Mouse (Mus musculus) hindbrain, embryonic 14.5 days (tissue): ENCODE data around the gene Ptbp1. TPM values are rescaled to one million over a fixed set of nuclear protein-coding genes. Genes with fewer than 3 reads are reported as not detected.

ENCODE experiments used
- ATAC-seq: fragments of 200-750 bp; cut with Nextera tagmentation; 2 replicates; pipeline ENCODE4 v1.8.0; 2017; ENCODE audit warnings: moderate number of reproducible peaks, mild to moderate bottlenecking, moderate TSS enrichment, moderate library complexity; ENCODE audit not compliant: low FRiP score
- DNase-seq: peaks from one replicate; pipeline ENCODE4 v3.0.0-alpha.2; 2015; ENCODE audit warnings: low spot score
- H3K27ac ChIP-seq: fragments of 300-500 bp; sonication (generic); 2 replicates; pipeline ENCODE4 v1.5.1; 2014; ENCODE audit warnings: mild to moderate bottlenecking, moderate library complexity
- H3K27me3 ChIP-seq: fragments of 300-500 bp; sonication (generic); 2 replicates; pipeline ENCODE4 v1.6.1; 2014; ENCODE audit warnings: mild to moderate bottlenecking, low read length, mixed read lengths; ENCODE audit not compliant: control insufficient read depth, insufficient read depth
- H3K36me3 ChIP-seq: fragments of 300-500 bp; sonication (generic); replicated peaks from 2 replicates; pipeline ENCODE4 v1.6.1; 2014; ENCODE audit not compliant: control insufficient read depth, insufficient read depth
- H3K4me1 ChIP-seq: fragments of 300-500 bp; sonication (generic); replicated peaks from 2 replicates; pipeline ENCODE4 v1.6.1; 2014; ENCODE audit warnings: antibody characterized with exemption, low read length, mixed read lengths; ENCODE audit not compliant: control insufficient read depth, insufficient read depth
- H3K4me2 ChIP-seq: fragments of 300-500 bp; sonication (generic); replicated peaks from 2 replicates; pipeline ENCODE4 v1.6.1; 2014; ENCODE audit warnings: mild to moderate bottlenecking, moderate library complexity
- H3K4me3 ChIP-seq: fragments of 300-500 bp; sonication (generic); replicated peaks from 2 replicates; pipeline ENCODE4 v1.5.1; 2014; ENCODE audit warnings: mild to moderate bottlenecking, low read length
- H3K9ac ChIP-seq: fragments of 300-500 bp; sonication (generic); 2 replicates; pipeline ENCODE4 v1.6.1; 2014
- H3K9me3 ChIP-seq: fragments of 300-500 bp; sonication (generic); 2 replicates; pipeline ENCODE4 v1.6.1; 2016; ENCODE audit warnings: low read length; ENCODE audit not compliant: control insufficient read depth
- WGBS: fragments of 180-500 bp; shearing (Covaris S2); extraction: QIAGEN DNeasy Blood & Tissue Kit; methylation state at CpG from one replicate; pipeline ENCODE4 v1.1.7; 2014; 5-methylcytosine and 5-hydroxymethylcytosine counted together
- polyA plus RNA-seq: library from polyadenylated mRNA; unstranded; fragments of >200 nt; fragmentation: Nextera tagmentation; extraction: Ambion mirVana; gene quantifications from 2 replicates; pipeline ENCODE4 v1.2.1, GENCODE M21; 2014

The Ptbp1 gene
- polyA plus RNA-seq, 1 experiment from 2014 or later = 59.5 TPM

DNA sequence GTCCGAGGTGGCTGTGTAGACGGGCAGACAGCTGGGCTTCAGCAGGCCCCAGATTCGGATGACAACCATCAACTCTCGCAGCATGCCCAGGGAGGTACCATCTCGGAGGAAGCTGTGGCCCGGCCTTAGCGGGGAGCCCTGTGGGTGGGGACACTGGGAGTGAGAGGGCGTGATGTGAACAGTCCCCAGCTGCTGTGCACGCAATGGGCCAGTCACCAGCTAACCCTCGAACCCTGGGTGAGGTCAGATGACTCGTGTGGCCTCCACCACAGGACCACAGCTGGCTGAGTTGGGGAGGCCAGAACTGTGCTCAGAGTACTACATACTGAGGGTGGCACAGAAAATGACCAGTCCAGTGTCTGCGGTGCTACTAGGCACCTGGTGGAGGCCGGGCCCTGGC lies 42.6 kb downstream of the Ptbp1 start:
- DNase-seq (no peak), ATAC-seq (no peak)
- H3K4me1 ChIP-seq = peaks cover 8% of the 10 kb centered on the region; the same call in 1 of the 2 replicates
- no peaks in the 10 kb centered on the region for H3K27me3 ChIP-seq
- 89% methylated on average over 13 of the region's 13 CpGs for WGBS
- H3K27ac ChIP-seq = no peak overlapping the region
- peaks cover 59% of the 10 kb centered on the region for H3K36me3 ChIP-seq
- no peaks in the 10 kb centered on the region for H3K9me3 ChIP-seq
- no peak overlapping the region for H3K9ac ChIP-seq
- no peak overlapping the region for H3K4me3 ChIP-seq
- no peak overlapping the region for H3K4me2 ChIP-seq

- Histone ChIP-seq H3K4me3 (no peak overlapping the region), H3K36me3 (peaks cover 65% of the 10 kb centered on the region), H3K27me3 (no peaks in the 10 kb centered on the region), H3K4me2 (no peak overlapping the region), H3K9me3 (no peaks in the 10 kb centered on the region), H3K9ac (no peak overlapping the region; the same call in 1 of the 2 replicates), H3K4me1 (peaks cover 8% of the 10 kb centered on the region; the same call in 1 of the 2 replicates), H3K27ac (no peak overlapping the region)
- ATAC-seq (no peak), DNase-seq (no peak)
- 56% methylated on average over 20 of the region's 20 CpGs for WGBS
Observed at GRCm38 (mm10) chr10:79897316-79898245, 43.4 kb downstream of the Ptbp1 start.

DNA sequence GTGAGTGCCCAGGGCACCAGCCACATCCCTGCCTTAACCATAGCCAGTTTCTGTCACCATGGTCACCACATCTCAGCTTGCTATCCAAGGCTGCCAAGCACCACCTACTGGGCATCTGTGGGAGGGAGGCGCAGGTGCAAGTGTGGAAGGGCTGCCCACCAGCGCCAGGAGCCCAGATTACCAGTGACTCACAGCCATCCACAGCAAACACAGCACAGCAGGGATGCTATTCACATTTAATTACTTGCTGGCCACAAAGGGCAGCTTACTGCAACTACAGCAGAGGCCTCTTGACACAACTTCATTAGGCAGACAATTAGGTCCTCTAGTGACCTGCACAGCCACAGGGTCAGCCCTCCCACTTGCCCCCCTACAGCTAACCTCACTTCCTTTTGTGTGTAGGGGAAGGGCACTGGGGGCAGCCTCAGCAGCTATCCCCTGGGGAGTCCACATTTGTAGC lies 46.8 kb downstream of the Ptbp1 start:
- 0 out of 2 replicates have a peak overlapping the region, but pooled peaks have one; percentile 8 for H3K9ac ChIP-seq
- H3K27ac ChIP-seq = peak overlapping the region; percentile 20; the same call in 1 of the 2 replicates
- peaks cover 80% of the 10 kb centered on the region for H3K36me3 ChIP-seq
- WGBS = 16% methylated on average over 2 of the region's 2 CpGs
- peaks cover 8% of the 10 kb centered on the region; the same call in 1 of the 2 replicates for H3K4me1 ChIP-seq
- H3K9me3 ChIP-seq = no peaks in the 10 kb centered on the region
- no peak overlapping the region for H3K4me3 ChIP-seq
- H3K4me2 ChIP-seq = no peak overlapping the region
- DNase-seq (no peak), ATAC-seq (peak; percentile 59)
- no peaks in the 10 kb centered on the region for H3K27me3 ChIP-seq

DNA sequence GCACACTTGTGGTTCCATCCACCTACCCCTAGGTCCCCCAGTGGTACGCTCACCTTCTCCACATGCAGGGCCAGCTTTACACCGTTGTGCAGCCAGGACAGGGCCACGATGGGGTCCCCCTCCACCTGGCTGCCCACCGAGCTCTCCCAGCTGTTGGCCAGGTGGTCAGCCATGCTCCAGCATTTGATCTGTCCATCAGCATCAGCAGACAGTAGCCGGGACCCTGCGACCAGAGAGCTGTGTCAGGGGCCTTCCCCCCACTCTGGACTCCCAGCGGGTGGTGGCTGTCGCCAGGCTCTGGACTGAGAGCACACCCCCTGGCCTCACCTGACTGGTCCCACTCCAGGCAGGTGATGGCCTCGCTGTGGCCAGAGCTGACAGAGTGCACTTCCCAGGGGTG lies 52.5 kb downstream of the Ptbp1 start:
- H3K4me3 ChIP-seq = no peak overlapping the region
- no peaks in the 10 kb centered on the region for H3K9me3 ChIP-seq
- ATAC-seq (no peak), DNase-seq (no peak)
- H3K36me3 ChIP-seq = peaks cover 56% of the 10 kb centered on the region
- peaks cover 11% of the 10 kb centered on the region for H3K4me1 ChIP-seq
- no peak overlapping the region for H3K4me2 ChIP-seq
- WGBS = 92% methylated on average over 9 of the region's 9 CpGs
- H3K9ac ChIP-seq = no peak overlapping the region
- H3K27me3 ChIP-seq = no peaks in the 10 kb centered on the region
- H3K27ac ChIP-seq = no peak overlapping the region

- Histone ChIP-seq H3K27ac (no peak overlapping the region), H3K9me3 (no peaks in the 10 kb centered on the region), H3K9ac (no peak overlapping the region), H3K4me1 (peaks cover 11% of the 10 kb centered on the region), H3K4me3 (no peak overlapping the region), H3K4me2 (0 out of 2 replicates have a peak overlapping the region, but pooled peaks have one; percentile 4), H3K36me3 (peaks cover 52% of the 10 kb centered on the region), H3K27me3 (no peaks in the 10 kb centered on the region)
- ATAC-seq = no peak
- no peak for DNase-seq
- 95% methylated on average over 10 of the region's 10 CpGs for whole genome bisulfite sequencing
Observed at GRCm38 (mm10) chr10:79907415-79907814, 53.2 kb downstream of the Ptbp1 start.

DNA sequence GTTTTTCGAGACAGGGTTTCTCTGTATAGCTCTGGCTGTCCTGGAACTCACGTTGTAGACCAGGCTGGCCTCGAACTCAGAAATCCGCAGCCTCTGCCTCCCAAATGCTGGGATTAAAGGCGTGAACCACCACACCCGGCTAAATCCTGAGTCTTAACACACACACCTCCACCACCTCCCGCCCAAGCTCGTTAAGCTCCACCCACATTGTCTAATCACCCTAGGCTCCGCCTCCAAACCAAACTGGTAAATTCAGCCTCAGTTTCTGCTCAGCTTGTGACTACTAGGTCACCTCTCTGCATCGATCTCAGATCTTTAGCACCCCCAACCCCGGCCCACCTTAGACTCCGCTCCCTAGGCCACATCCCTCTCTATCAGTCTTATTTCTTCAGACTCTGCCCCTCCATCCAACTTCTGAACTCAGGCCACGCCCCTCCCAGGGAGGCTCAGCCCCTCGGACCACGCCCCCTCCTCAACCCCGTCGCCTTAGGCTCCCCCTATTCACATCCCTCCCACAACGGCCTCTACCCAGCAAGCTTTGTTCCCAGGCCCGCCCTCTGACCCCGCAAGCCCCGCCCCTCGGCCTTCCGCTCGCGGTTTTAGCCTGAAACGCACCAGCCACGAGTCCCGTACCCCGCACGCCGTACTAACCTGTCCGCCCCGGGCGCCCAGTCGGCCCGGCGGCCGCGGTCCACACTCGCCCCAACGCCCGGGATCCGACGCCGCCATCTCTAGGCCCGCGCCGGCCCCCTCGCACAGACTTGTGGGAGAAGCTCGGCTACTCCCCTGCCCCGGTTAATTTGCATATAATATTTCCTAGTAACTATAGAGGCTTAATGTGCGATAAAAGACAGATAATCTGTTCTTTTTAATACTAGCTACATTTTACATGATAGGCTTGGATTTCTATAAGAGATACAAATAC lies 54.2 kb downstream of the Ptbp1 start, which contains the start of gene Med16:
Gene Med16, minus strand, starts transcription at position 757 of the 925 bp plus-strand sequence.
- Histone ChIP-seq H3K9ac (peak within 1 kb of the TSS; percentile 83), H3K4me1 (peaks cover 11% of the 10 kb centered on the region)

GRCm38 (mm10) chr10:79909092-79909922 lies 55.1 kb downstream of the Ptbp1 start:
- Histone ChIP-seq H3K27me3 (no peaks in the 10 kb centered on the region), H3K9ac (peak overlapping the region; percentile 83), H3K4me1 (peaks cover 14% of the 10 kb centered on the region), H3K9me3 (no peaks in the 10 kb centered on the region), H3K27ac (peak overlapping the region; percentile 98), H3K36me3 (peaks cover 35% of the 10 kb centered on the region), H3K4me2 (peak overlapping the region; percentile 42), H3K4me3 (peak overlapping the region; percentile 54)
- WGBS = 21% methylated on average over 14 of the region's 14 CpGs
- ATAC-seq (peak; percentile 38; the same call in 1 of the 2 replicates), DNase-seq (no peak)

More for the DNA sequence above, 54.2 kb downstream of the Ptbp1 start, which contains the start of gene Med16:
- DNase-seq = peak; percentile 90
- ATAC-seq = peak; percentile 93
- 2% methylated on average over 52 of the region's 52 CpGs for WGBS
- H3K27ac ChIP-seq = peak within 1 kb of the TSS; percentile 98
- H3K4me3 ChIP-seq = peak within 1 kb of the TSS; percentile 54
- H3K27me3 ChIP-seq = no peaks in the 10 kb centered on the region
- H3K9me3 ChIP-seq = no peaks in the 10 kb centered on the region
- peaks cover 42% of the 10 kb centered on the region for H3K36me3 ChIP-seq
- peak within 1 kb of the TSS; percentile 42 for H3K4me2 ChIP-seq

GRCm38 (mm10) chr10:79910556-79910955 lies 56.3 kb downstream of the Ptbp1 start, which contains the start of gene Gm26602:
Gene Gm26602 (plus strand): TSS chr10:79910856.
- 95% methylated on average over 4 of the region's 4 CpGs for WGBS
- no peak within 1 kb of the TSS for H3K4me3 ChIP-seq

More at GRCm38 (mm10) chr10:79910556-79910955, 56.3 kb downstream of the Ptbp1 start, which contains the start of gene Gm26602:
- no peaks in the 10 kb centered on the region for H3K9me3 ChIP-seq
- no peak for DNase-seq
- H3K9ac ChIP-seq = peak within 1 kb of the TSS; percentile 83
- no peak for ATAC-seq
- no peaks in the 10 kb centered on the region for H3K27me3 ChIP-seq
- peaks cover 23% of the 10 kb centered on the region for H3K36me3 ChIP-seq
- peak within 1 kb of the TSS; percentile 98 for H3K27ac ChIP-seq
- peaks cover 20% of the 10 kb centered on the region for H3K4me1 ChIP-seq
- peak within 1 kb of the TSS; percentile 42; the same call in 1 of the 2 replicates for H3K4me2 ChIP-seq
